Mouse (Mus musculus): ENCODE measurements around the gene Tax1bp3.

DNA sequence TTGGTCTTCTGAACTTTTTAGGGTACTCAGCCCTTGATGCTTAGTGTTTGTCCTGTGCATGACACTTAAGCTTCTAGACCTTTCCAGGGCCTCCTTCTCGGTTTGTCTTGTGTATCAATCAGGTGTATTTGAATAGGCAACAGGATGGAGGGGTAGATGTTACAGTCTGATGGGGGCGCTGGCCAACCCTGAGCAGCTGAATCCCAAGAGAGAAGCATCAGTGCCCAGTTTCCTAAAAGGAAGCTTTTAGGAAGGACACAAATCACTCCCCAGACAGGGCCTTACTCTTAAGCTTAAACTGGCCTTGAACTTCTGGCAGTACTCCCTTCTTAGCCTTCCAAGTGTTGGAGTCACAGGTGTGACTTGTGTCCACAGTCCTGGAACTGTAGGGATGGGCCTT is 1.0 kb downstream of the Tax1bp3 start:
- TF ChIP-seq GATA1 (IDR thresholded peaks at IDR 0.05; ENCODE audit: borderline replicate concordance, low read length) (no peak), FLI1 (IDR thresholded peaks at IDR 0.05; ENCODE audit: low read length) (no peak)

Measured in megakaryocyte, embryonic 14.5 days (primary cell).